Mouse (Mus musculus) intestine, embryonic 14.5 days (tissue): ENCODE results near the gene Rab37. TPM values are rescaled to one million over a fixed set of nuclear protein-coding genes. Genes with fewer than 3 reads are reported as not detected.
A peak's percentile ranks its signal among the peaks of the same experiment; 100 is the strongest.

Source experiments
- ATAC-seq: fragments of 200-750 bp; cut with Nextera tagmentation; replicated peaks from 2 replicates; pipeline ENCODE4 v1.8.0; 2017; ENCODE audit warnings: low read depth, moderate number of reproducible peaks, moderate TSS enrichment, moderate library complexity; ENCODE audit not compliant: low FRiP score, low TSS enrichment
- DNase-seq: peaks from one replicate; pipeline ENCODE4 v3.0.0-alpha.2; 2018; ENCODE audit warnings: low spot score
- H3K27ac ChIP-seq: fragments of 300-500 bp; sonication (generic); 2 replicates; pipeline ENCODE4 v1.5.1; 2014; ENCODE audit warnings: low read depth, mild to moderate bottlenecking, control low read depth
- H3K27me3 ChIP-seq: fragments of 300-500 bp; sonication (generic); replicated peaks from 2 replicates; pipeline ENCODE4 v1.6.1; 2014; ENCODE audit warnings: low read length, control low read depth; ENCODE audit not compliant: control insufficient read depth, insufficient read depth
- H3K36me3 ChIP-seq: fragments of 300-500 bp; sonication (generic); 2 replicates; pipeline ENCODE4 v1.6.1; 2014; ENCODE audit warnings: low read length, control low read depth; ENCODE audit not compliant: control insufficient read depth, insufficient read depth
- H3K4me1 ChIP-seq: fragments of 300-500 bp; sonication (generic); replicated peaks from 2 replicates; pipeline ENCODE4 v1.6.1; 2014; ENCODE audit warnings: low read length, control low read depth, mixed read lengths; ENCODE audit not compliant: control insufficient read depth, insufficient read depth
- H3K4me2 ChIP-seq: fragments of 300-500 bp; sonication (generic); 2 replicates; pipeline ENCODE4 v1.6.1; 2014; ENCODE audit warnings: low read length
- H3K4me3 ChIP-seq: fragments of 300-500 bp; sonication (generic); 2 replicates; pipeline ENCODE4 v1.5.1; 2014; ENCODE audit warnings: low read depth, low read length, control low read depth, mixed read lengths
- H3K9ac ChIP-seq: fragments of 300-500 bp; sonication (generic); 2 replicates; pipeline ENCODE4 v1.6.1; 2014; ENCODE audit warnings: mild to moderate bottlenecking, low read length
- H3K9me3 ChIP-seq: fragments of 300-500 bp; sonication (generic); 2 replicates; pipeline ENCODE4 v1.6.1; 2016; ENCODE audit warnings: low read length, control low read depth; ENCODE audit not compliant: control insufficient read depth
- WGBS: fragments of 180-500 bp; shearing (Covaris S2); extraction: QIAGEN DNeasy Blood & Tissue Kit; methylation state at CpG from one replicate; pipeline ENCODE4 v1.1.7; 2014; 5-methylcytosine and 5-hydroxymethylcytosine counted together
- polyA plus RNA-seq: library from polyadenylated mRNA; unstranded; fragments of >200 nt; fragmentation: Nextera tagmentation; extraction: Ambion mirVana; gene quantifications from 2 replicates; pipeline ENCODE4 v1.2.1, GENCODE M21; 2014

The Rab37 gene
- polyA plus RNA-seq, 1 experiment from 2014 or later = 3.3 TPM

- 86% methylated on average over 13 of the region's 13 CpGs for WGBS
- Histone ChIP-seq H3K4me1 (no peaks in the 10 kb centered on the region), H3K4me3 (no peak overlapping the region), H3K9me3 (no peaks in the 10 kb centered on the region), H3K36me3 (no peaks in the 10 kb centered on the region), H3K4me2 (no peak overlapping the region), H3K27me3 (no peaks in the 10 kb centered on the region), H3K9ac (no peak overlapping the region), H3K27ac (no peak overlapping the region)
- DNase-seq (no peak), ATAC-seq (no peak)
Observed at GRCm38 (mm10) chr11:115129508-115130126, 38.4 kb downstream of the Rab37 start.

GRCm38 (mm10) chr11:115131768-115132381 is 40.6 kb downstream of the Rab37 start:
- ATAC-seq (no peak), DNase-seq (no peak)
- no peaks in the 10 kb centered on the region for H3K4me1 ChIP-seq
- no peak overlapping the region for H3K27ac ChIP-seq
- H3K4me2 ChIP-seq = no peak overlapping the region
- H3K9ac ChIP-seq = no peak overlapping the region
- H3K36me3 ChIP-seq = no peaks in the 10 kb centered on the region
- no peaks in the 10 kb centered on the region for H3K27me3 ChIP-seq
- WGBS = 67% methylated on average over 8 of the region's 8 CpGs
- no peaks in the 10 kb centered on the region for H3K9me3 ChIP-seq
- no peak overlapping the region for H3K4me3 ChIP-seq

GRCm38 (mm10) chr11:115133800-115134199 is 42.6 kb downstream of the Rab37 start, which contains the start of gene Cd300lf:
Gene Cd300lf (minus strand): TSS chr11:115133992.
- Histone ChIP-seq H3K4me3 (no peak within 1 kb of the TSS), H3K4me1 (no peaks in the 10 kb centered on the region), H3K4me2 (no peak within 1 kb of the TSS), H3K27ac (no peak within 1 kb of the TSS), H3K9ac (no peak within 1 kb of the TSS), H3K36me3 (no peaks in the 10 kb centered on the region), H3K9me3 (no peaks in the 10 kb centered on the region), H3K27me3 (no peaks in the 10 kb centered on the region)
- ATAC-seq (no peak), DNase-seq (no peak)
- 71% methylated on average over 8 of the region's 8 CpGs for WGBS

GRCm38 (mm10) chr11:115138597-115139262 is 47.5 kb downstream of the Rab37 start:
- ATAC-seq = no peak
- Histone ChIP-seq H3K27me3 (no peaks in the 10 kb centered on the region), H3K4me1 (no peaks in the 10 kb centered on the region), H3K36me3 (no peaks in the 10 kb centered on the region), H3K4me2 (no peak overlapping the region), H3K4me3 (no peak overlapping the region), H3K9me3 (no peaks in the 10 kb centered on the region), H3K27ac (no peak overlapping the region), H3K9ac (no peak overlapping the region)
- 81% methylated on average over 5 of the region's 5 CpGs for WGBS
- no peak for DNase-seq

- Histone ChIP-seq H3K4me3 (no peak overlapping the region), H3K36me3 (no peaks in the 10 kb centered on the region), H3K9me3 (no peaks in the 10 kb centered on the region), H3K4me2 (no peak overlapping the region), H3K4me1 (no peaks in the 10 kb centered on the region), H3K9ac (no peak overlapping the region), H3K27ac (no peak overlapping the region), H3K27me3 (no peaks in the 10 kb centered on the region)
- WGBS = 82% methylated on average over 2 of the region's 2 CpGs
- ATAC-seq (no peak), DNase-seq (no peak)
Observed at GRCm38 (mm10) chr11:115141970-115142369, 50.7 kb downstream of the Rab37 start.

- H3K4me2 ChIP-seq = no peak overlapping the region
- no peaks in the 10 kb centered on the region for H3K36me3 ChIP-seq
- H3K4me3 ChIP-seq = no peak overlapping the region
- peaks cover 2% of the 10 kb centered on the region; the same call in 1 of the 2 replicates for H3K4me1 ChIP-seq
- 0 out of 2 replicates have a peak, but pooled peaks cover 2% of the 10 kb centered on the region for H3K27me3 ChIP-seq
- WGBS = 84% methylated on average over 4 of the region's 4 CpGs
- H3K9me3 ChIP-seq = no peaks in the 10 kb centered on the region
- no peak overlapping the region for H3K27ac ChIP-seq
- ATAC-seq = no peak
- no peak overlapping the region for H3K9ac ChIP-seq
- no peak for DNase-seq
Observed at GRCm38 (mm10) chr11:115147813-115148212, 56.6 kb downstream of the Rab37 start.

- WGBS = 44% methylated on average over 6 of the region's 6 CpGs
- ATAC-seq = no peak
- no peak for DNase-seq
- Histone ChIP-seq H3K4me2 (no peak overlapping the region), H3K4me3 (no peak overlapping the region), H3K4me1 (peaks cover 16% of the 10 kb centered on the region), H3K9ac (no peak overlapping the region), H3K9me3 (no peaks in the 10 kb centered on the region), H3K27ac (no peak overlapping the region), H3K27me3 (0 out of 2 replicates have a peak, but pooled peaks cover 2% of the 10 kb centered on the region), H3K36me3 (no peaks in the 10 kb centered on the region)
Observed at GRCm38 (mm10) chr11:115150741-115151254, 59.6 kb downstream of the Rab37 start.

- Histone ChIP-seq H3K9me3 (no peaks in the 10 kb centered on the region), H3K4me2 (peak overlapping the region; percentile 56), H3K4me3 (peak overlapping the region; percentile 18; the same call in 1 of the 2 replicates), H3K36me3 (no peaks in the 10 kb centered on the region), H3K9ac (no peak overlapping the region; the same call in 1 of the 2 replicates), H3K4me1 (peaks cover 16% of the 10 kb centered on the region), H3K27me3 (0 out of 2 replicates have a peak, but pooled peaks cover 2% of the 10 kb centered on the region), H3K27ac (no peak overlapping the region)
- no peak; the same call in 1 of the 2 replicates for ATAC-seq
- DNase-seq = peak; percentile 91
- WGBS = 4% methylated on average over 15 of the region's 15 CpGs
Observed at GRCm38 (mm10) chr11:115151755-115152429, 60.7 kb downstream of the Rab37 start.
